Mouse (Mus musculus): Measurements from ENCODE around the gene Clec4g.

Clec4g gene

GRCm38 (mm10) chr8:3679656-3680055, 40.8 kb downstream of the Clec4g start:
- DNase-seq (ENCODE audit: extremely low spot score, low read depth, low spot score): no peak

- DNase-seq (ENCODE audit: extremely low spot score, low read depth, low spot score): no peak
Measured at GRCm38 (mm10) chr8:3679236-3679635, 41.2 kb downstream of the Clec4g start.

- DNase-seq (ENCODE audit: extremely low spot score, low read depth, low spot score): no peak
Measured at GRCm38 (mm10) chr8:3678831-3679230, 41.6 kb downstream of the Clec4g start.

GRCm38 (mm10) chr8:3676993-3677579, 43.4 kb downstream of the Clec4g start:
- no peak for DNase-seq (ENCODE audit: extremely low spot score, low read depth, low spot score)

GRCm38 (mm10) chr8:3676131-3676992, 44.1 kb downstream of the Clec4g start, which contains the start of gene Trappc5:
Trappc5 (plus strand) TSS chr8:3676299.
- DNase-seq (ENCODE audit: extremely low spot score, low read depth, low spot score): peak; percentile 54

GRCm38 (mm10) chr8:3674671-3675070, 45.8 kb downstream of the Clec4g start:
- DNase-seq (ENCODE audit: extremely low spot score, low read depth, low spot score): no peak

- peak; percentile 60 for DNase-seq (ENCODE audit: extremely low spot score, low read depth, low spot score)
Measured at GRCm38 (mm10) chr8:3671980-3672491, 48.4 kb downstream of the Clec4g start, which contains the start of gene Fcor. Fcor (minus strand) TSS chr8:3672362.

- DNase-seq (ENCODE audit: extremely low spot score, low read depth, low spot score): no peak
Measured at GRCm38 (mm10) chr8:3670388-3670787, 50.1 kb downstream of the Clec4g start.

GRCm38 (mm10) chr8:3665507-3665906, 54.9 kb downstream of the Clec4g start, which contains the start of gene Mcemp1:
Mcemp1 (plus strand) TSS chr8:3665754.
- DNase-seq (ENCODE audit: extremely low spot score, low read depth, low spot score): no peak

GRCm38 (mm10) chr8:3664405-3664804, 56.0 kb downstream of the Clec4g start:
- DNase-seq (ENCODE audit: extremely low spot score, low read depth, low spot score): no peak

- no peak for DNase-seq (ENCODE audit: extremely low spot score, low read depth, low spot score)
Measured at GRCm38 (mm10) chr8:3660889-3661288, 59.6 kb downstream of the Clec4g start.

All from hindlimb bud, embryonic 11.5 days (tissue).